Mouse (Mus musculus): ENCODE results near the gene Ttyh2. TPM values are rescaled to one million over a fixed set of nuclear protein-coding genes. Genes with fewer than 3 reads are reported as not detected.

The Ttyh2 gene
- total RNA-seq, 2 experiments from 2014 or later: 74.5 to 75.9 TPM

GRCm38 (mm10) chr11:114711393-114711792 is 36.2 kb downstream of the Ttyh2 start:
- DNase-seq: no peak

GRCm38 (mm10) chr11:114711861-114712260 is 36.6 kb downstream of the Ttyh2 start:
- DNase-seq: no peak

GRCm38 (mm10) chr11:114714526-114714925 is 39.3 kb downstream of the Ttyh2 start:
- DNase-seq: no peak

- peak; percentile 39 for DNase-seq
These were observed 40.3 kb downstream of the Ttyh2 start for GRCm38 (mm10) chr11:114715531-114715930.

GRCm38 (mm10) chr11:114720535-114720934 is 45.3 kb downstream of the Ttyh2 start:
- no peak for DNase-seq

- no peak for DNase-seq
These were observed 47.2 kb downstream of the Ttyh2 start for GRCm38 (mm10) chr11:114722438-114722837.

- no peak for DNase-seq
These were observed 47.8 kb downstream of the Ttyh2 start for GRCm38 (mm10) chr11:114723030-114723429.

- peak; percentile 65 for DNase-seq
These were observed 49.8 kb downstream of the Ttyh2 start for GRCm38 (mm10) chr11:114724787-114725590.

GRCm38 (mm10) chr11:114726965-114727825 is 52.0 kb downstream of the Ttyh2 start, which contains the start of gene Dnaic2:
Gene Dnaic2 (plus strand): TSS chr11:114727408.
- peak; percentile 70 for DNase-seq

- no peak for DNase-seq
These were observed 52.6 kb downstream of the Ttyh2 start for GRCm38 (mm10) chr11:114727826-114728186.

GRCm38 (mm10) chr11:114728333-114728732 is 53.1 kb downstream of the Ttyh2 start:
- no peak for DNase-seq

- DNase-seq: no peak
These were observed 54.7 kb downstream of the Ttyh2 start for GRCm38 (mm10) chr11:114729832-114730363.

GRCm38 (mm10) chr11:114731711-114732110 is 56.5 kb downstream of the Ttyh2 start:
- DNase-seq: no peak

GRCm38 (mm10) chr11:114732890-114733289 is 57.7 kb downstream of the Ttyh2 start:
- DNase-seq: no peak

- DNase-seq: no peak
These were observed 60.9 kb downstream of the Ttyh2 start for GRCm38 (mm10) chr11:114736111-114736510.

- DNase-seq: peak; percentile 67
These were observed 61.8 kb downstream of the Ttyh2 start for GRCm38 (mm10) chr11:114736913-114737624.

- no peak for DNase-seq
These were observed 65.4 kb downstream of the Ttyh2 start for GRCm38 (mm10) chr11:114740598-114740997.

- no peak for DNase-seq
These were observed 66.2 kb downstream of the Ttyh2 start for GRCm38 (mm10) chr11:114741451-114741850.

- DNase-seq: peak; percentile 98
These were observed 69.9 kb downstream of the Ttyh2 start for GRCm38 (mm10) chr11:114745134-114745533.

- DNase-seq: no peak
These were observed 72.4 kb downstream of the Ttyh2 start for GRCm38 (mm10) chr11:114747564-114748138.

Measured in gastrocnemius, postnatal 10 days (tissue).